Mouse (Mus musculus) skeletal muscle tissue, adult 2 months (tissue): ENCODE results near the gene Ifi211.
"Not testable (repeated sequence)": the region's sequence is repeated elsewhere in the genome, so short reads cannot be mapped to it uniquely, and the experiment has no call there.

ENCODE experiments used
- DNase-seq: peaks from one replicate; pipeline ENCODE4 v3.0.0-alpha.2; 2012; ENCODE audit warnings: low read depth, low spot score

Gene Ifi211

DNA sequence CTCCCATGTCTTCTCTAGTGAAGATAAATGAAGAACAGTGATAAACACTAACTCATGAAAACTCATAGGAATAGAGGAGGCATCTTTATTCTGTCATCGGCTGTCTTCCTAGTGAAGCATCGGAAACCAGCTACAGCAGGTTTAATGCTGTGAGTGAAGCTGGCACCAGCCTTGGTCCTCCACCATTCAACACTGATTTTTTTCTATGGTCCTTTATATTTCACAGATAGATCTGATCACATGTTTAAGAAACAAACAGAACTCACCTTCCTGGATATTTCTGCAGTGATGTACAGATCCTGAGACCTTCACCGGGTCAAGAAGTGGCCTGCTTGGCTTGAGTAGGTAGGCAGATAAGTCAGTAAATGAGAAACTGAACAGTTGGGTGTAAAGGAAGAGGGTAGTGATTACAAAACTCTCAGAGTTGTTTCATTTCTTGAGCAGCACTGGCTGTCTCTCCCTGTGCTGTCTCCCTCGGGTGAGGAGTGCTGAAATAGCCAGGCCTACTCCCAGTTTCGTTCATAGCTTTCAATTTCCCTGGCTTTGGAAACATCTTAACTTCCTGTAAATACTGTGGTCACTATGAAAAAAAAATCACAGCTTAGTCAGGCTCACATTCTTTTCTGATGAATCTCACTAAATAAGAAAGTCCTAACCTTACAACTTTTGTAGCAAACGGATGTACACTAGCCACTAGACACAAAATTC is at the start of gene Ifi211:
Ifi211 (minus strand) TSS at position 499 of the 708 bp plus-strand sequence.
- peak; percentile 70 for DNase-seq

DNA sequence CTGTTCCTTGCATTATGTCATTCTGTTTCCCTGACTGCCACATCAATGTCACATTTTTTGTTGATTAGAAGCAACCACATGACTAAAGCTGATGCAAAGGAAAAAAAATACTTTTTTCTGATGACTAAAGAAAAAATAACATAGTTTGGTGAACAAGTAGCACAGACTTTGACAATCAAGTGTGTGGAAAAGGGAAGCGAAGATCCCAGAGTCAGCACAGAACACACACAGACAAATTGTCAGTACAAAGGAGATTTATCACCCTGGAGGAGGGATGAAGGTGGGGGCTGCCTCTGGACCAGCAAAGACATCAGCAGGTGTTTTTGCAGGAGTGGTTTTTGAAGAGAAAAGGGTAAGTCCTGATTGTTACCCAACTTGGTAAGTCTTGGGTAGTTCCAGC is 48.6 kb upstream of the Ifi211 start:
- DNase-seq, result not testable (repeated sequence)

DNA sequence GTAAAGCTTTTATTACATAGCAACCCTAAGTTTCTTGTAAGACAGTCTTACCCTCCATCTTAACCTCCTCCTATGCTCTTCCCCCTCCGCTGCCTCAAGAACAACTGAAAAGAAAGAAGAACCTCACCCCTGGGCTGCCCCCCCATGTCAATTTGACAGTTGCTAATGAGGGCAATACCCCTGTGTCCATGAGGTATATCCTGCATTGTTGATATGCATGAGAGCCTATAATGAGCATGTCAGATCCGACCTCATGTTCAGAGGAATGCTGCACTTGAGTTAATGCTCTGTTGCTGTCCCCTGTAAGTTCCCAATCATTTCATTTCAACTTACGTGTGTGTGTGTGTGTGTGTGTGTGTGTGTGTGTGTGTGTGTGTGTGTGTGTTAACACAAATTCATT is 47.2 kb upstream of the Ifi211 start:
- DNase-seq, result not testable (repeated sequence)

DNA sequence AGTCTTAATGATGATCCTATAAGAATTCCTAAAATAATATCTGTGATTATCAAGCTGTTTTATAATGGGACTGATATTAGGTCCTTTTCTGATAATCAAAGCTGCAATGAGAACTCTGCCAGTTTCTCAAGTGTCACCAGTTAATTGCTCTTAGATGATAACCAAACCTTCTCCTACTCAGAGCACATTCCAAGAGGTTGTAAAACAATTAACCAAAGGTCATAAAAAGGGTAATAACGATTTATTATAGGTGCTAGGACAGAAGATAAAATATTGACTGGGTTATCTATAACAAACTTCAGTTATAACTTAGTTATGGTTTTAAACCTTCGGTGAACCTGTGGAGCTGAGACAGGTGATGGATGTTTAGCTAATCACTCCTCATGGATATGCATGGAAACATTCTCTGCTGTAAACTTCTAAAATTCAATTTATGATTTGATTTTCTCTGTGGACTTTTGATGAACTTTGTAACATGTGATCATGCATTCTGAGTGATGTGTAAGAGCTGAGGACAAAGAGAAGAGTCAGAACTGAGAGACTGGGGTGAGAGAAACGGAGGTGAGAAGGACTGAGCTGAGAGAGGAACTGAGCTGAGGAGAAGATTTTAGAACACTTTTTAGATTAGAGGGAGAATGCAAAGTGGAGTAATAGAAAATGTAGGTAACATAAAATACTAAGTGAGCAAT is 43.1 kb upstream of the Ifi211 start:
- DNase-seq, result not testable (repeated sequence)

DNA sequence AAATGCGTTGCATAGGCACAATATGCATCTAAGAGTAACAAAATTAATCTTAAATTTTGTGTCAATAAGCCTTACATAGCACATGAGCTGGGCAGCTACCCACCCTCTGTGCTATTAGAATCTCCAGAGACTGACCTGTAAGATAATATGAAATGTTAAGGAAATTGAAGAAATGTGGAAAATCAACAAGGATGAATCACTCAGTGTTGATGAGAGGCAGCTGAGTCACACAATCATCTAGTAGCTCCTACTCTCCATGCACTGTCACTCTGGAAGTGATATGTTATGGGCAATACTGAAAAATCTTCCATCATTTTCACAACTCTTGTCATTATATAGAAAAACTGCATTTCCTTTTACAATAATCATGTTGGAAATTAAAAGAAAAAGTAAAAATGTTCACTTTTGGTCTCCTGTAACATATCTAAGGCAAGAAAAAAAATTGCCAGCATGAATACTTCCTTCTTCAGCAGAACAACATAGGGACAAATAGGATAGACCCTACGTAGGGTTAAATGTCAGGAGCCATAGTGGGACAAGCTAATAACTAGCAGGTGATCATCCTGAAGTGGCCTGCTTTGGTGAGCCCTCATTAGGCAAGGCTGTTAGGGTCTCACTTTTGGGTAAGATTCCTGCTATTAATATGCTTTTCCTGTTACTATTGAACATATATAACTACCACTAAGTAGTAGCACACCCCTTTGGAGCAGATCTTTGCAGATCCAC is 42.4 kb upstream of the Ifi211 start:
- no peak for DNase-seq

DNA sequence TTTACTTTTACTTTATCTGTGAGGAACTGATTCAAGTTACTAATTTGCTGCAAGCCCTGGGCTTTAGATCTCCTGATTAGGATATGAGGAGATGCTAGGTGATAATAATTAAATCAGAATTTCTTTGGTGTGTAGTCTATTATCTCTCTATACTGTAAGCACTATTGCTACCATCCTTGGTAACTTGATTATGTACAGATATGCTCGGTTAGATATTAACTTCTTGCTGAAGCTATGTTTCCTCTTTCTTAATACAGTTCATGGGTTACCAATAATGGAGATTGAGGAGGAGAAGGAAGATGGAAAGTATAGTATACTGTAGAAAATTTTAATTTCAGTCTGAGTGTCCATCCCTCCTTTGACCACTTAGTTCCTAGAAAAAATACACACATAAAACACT is 40.7 kb upstream of the Ifi211 start:
- no peak for DNase-seq

DNA sequence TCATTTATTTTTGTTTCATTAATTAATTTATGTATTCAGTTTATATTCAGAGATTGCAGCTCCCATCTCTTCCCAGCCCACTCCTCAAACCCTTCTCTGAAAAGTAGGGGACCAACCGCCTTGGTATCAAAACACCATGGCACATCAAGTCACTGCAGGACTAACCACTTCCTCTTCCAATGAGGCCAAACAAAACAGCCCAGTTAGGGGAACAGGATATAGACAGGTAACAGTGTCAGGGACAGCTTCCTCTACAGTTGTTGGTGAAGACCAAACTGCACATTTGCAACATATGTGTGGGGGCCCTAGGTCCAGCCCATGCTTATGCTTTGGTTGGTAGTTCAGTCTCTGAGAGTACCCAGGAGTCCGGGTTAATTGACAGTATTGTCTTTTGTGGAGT is 36.2 kb upstream of the Ifi211 start:
- DNase-seq, result not testable (repeated sequence)

DNA sequence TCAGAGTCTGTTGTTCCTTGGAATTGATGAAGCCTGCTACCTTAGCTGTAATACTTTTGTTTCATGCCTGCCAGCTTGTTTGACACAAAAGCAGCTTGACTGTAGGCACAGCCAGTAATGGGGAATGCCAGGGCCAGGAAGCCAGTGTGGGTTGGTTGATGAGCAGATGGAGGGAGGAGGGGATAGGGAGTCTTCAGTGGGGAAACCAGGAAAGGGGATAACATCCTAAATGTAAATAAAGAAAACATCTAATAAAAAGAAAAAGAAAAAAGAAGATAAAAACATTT is 29.9 kb upstream of the Ifi211 start:
- not testable (repeated sequence) for DNase-seq

DNA sequence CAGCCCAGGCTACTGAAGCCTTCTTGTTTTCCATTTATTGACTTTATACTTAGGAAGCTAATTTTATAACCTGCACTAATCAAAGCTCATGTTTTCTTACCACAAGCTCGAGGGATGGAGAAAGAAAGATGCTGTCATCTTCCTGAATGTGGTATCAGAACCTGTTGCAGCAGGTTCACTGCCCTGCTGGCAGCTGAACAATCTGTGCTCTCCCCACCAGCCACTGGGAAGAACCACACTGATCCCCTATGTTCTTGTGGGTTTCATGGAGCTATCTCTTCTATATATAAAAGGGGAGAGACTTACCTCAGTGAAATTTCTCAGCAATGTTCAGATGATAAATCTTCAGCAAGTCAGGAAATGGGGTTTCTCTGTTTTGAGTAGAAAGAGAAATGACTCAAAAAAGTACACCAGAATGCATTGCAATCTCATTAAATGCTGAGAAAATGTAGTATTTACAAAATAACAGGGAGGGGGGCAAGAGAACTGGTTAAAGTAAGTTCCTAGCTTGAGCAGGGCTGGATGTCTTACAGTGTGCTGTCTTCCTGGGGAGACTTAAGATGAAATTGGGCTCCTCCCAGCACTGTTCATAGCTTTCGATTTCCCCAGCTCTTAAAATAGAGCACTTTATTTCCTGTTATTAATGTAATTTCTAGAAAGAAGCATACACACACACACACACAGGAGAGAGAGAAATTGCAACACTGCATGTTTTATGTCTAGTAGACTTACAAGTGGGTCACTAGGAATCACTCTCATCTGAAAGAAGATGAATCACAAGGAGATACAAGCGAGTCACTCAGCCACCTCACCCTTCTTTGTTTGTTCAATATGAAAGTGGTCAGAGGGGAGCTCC is 29.3 kb upstream of the Ifi211 start, which contains the start of the genes Mndal and Ifi203:
Mndal (minus strand) TSS at position 568 of the 856 bp plus-strand sequence.
Ifi203 (minus strand) TSS at position 749 of the 856 bp plus-strand sequence.
- DNase-seq, result peak; percentile 2

DNA sequence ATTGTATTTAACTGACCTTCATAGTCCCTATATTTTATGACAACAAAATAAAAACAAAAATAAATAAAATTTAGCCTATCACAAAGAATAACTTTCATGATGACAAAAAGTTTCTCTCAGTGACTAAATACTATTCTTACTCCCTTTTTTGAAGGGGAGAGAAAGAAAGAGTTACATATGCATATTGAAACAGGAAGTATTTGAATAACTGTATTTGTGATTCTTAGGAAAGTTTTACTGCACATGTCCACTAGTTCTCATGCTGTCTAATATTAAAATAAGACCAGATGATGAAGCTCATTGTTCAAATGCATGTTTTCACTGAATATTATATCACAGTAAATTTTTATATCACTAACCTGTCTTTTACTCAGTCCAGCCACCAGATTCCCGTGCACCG is 28.7 kb upstream of the Ifi211 start:
- DNase-seq, result not testable (repeated sequence)

DNA sequence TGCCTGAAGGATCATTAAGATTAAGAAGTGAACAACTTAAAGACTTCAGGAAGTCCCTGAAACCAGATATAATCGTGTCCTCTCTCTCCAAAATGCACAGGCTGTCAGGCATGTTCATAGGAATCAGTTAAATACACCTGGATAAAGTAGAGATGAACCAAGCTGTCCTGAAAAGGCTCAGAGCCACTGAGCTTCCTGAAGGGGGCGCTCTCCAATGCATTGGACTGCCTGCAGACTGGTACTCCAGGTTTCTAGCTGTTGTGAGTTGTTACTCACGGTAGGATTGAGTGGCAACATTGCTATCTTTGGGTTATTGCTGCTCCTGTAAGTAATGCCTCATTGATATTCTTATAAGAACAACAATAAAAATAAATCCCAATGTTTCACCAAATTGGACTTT is 6.4 kb upstream of the Ifi211 start:
- not testable (repeated sequence) for DNase-seq

DNA sequence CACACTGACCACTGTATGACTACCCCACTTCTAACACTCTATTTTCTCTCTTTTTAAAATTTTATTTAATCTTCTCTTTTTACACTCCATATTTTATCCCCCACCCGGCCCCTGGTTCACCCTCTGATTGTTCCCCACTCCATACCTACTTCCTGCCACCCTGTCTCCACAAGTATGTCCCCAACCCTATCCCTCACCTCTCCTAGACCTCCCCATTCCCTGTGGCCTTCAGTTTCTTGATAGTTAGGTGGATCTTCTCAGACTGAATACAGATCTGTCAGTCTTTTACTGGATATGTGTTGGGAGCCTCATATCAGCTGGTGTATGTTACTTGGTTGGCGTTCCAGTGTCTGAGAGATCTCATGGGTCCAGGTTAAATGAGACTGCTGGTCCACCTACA is 1.7 kb upstream of the Ifi211 start:
- DNase-seq, result no peak

DNA sequence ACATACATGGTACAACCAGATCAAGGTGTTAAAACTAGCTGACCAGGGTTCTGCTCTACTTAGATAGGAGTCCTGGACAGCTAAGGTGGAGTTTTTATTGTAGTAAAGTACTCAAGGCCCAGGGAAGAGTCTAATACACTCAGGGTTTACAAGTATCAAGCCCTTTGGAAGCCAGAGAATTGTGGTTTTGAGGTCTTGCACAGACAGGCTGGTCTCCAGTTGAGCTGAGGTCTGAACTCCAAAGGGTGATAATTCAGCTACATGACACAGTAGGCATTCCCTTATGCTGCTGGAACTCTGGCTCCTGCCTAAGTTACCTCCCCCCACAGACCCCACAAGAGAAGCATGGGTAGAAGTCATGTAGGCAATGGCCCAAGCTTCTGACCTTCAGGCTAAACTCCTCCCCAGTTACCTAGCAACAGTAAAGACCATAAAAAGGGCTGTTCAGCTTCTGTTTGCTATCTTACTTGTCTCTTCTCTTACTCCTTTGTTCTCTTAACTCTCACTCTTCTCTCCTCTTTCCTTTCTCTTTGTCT is 478 bp upstream of the Ifi211 start:
- DNase-seq, result not testable (repeated sequence)

DNA sequence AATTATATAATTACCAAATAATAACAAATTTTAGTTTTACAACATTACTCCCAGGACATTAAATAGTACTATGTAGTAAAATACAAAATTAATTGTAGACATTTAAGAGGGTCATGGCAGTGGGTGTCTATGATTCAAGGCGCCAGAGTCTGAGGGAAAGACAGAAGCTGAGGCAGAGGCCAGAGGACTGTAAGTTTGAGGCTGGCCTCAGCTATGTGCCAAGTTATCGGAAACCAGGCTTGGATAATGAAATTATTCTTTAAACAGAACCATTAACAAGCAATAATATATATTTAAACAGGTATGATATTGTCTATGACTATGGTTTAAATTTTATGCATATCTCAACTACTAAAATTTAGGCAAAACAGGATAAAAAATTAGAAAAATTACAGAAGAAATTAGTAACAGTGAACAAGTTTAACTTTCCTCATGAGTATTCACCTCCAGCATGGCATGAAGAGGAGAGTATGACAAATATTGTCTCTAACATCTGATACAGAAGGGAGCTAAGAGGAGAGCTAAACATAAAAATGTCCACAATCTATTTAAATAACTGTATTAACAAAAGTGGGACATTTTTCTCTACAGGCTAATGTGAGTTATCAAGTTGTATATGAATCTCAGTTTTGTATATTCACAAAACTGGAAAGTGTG is 910 bp downstream of the Ifi211 start:
- DNase-seq, result no peak

DNA sequence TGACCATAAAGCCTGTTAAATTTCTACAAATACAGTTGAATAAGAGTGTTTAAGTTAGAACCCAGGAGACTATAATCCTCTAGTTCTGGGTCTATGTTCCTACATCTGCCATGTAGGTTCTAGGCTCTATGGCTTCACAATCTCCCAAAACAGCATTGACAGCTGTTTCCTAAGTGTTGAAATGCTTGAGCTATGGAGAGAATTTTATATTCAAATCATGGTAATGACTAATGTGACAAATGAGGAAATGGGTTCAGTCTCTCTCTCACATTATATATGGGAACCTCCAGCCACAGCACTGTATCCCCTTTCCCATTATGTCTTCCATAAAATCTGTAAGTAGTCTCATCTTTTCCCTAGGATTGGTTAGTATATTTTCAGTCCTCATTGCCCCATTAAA is 4.5 kb downstream of the Ifi211 start:
- not testable (repeated sequence) for DNase-seq

DNA sequence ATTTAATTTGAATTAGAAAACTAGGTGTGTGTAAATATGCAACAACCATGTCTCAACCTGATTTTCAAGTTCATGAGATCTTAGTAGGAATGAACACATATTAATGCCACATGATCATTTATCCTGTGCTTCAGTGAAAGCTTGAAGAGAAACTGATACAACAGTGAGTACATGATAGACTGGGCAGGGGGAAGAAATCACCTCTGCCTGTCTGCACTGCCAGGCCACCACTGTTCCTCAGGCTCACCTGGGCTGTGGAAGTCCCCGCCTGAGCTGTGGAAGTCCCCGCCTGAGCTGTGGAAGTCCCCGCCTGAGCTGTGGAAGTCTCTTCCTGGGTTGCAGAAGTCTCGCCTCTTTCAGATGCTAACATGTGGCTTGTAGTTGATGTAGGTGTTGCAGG is 7.0 kb downstream of the Ifi211 start:
- DNase-seq, result not testable (repeated sequence)

DNA sequence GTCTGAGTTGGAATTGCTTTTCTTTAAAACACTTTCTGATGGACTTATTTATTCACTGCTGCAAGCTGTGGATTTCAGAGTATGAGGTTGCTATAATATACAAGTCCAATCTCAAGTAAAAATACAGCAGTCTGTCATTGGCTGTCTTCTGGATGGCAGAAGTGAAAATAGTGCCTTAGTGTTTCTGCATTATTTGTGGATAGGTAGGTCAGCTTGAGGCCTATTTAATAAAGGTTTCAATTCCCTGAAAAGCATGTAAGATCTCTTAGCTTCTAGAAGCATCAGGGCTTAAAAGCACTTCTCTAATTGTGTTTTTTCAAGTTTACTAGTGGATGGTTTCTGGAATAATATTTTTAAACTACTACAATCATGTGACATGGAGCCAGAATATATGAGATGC is 23.1 kb downstream of the Ifi211 start:
- DNase-seq, result not testable (repeated sequence)

DNA sequence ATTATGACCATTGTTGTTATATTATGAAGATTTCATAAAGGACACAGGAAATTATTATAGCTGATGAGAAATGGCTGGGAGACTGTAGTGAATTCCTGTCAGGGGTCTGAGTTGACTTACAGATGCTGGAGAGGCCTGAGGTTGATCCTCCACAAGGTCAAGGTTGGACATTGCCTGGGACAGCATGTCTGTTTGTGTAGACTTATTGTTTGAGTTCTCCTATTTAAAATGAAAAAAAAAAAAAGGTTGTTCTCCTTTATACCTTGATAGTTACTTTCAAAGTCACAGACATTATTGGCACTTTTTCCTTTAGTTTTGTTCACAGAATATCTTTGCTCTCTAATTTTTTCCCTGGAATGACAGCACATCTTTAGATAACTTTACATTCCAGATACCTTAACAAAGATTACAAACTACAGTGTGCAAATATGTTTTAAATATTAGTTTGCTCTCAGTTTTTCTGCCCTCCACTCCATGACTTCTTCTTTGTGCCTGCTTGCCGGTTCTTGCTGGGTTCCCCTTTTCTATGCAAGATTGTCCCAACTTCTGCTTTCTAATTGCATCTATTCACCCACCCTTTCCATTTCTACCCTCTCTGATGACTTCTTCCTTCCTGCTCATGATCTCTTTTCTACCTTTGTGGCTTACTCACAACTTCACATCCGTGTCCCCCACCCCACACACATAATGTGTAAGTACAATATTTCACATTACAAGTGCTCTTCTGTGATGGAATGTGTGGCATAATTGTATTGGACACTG is 25.6 kb downstream of the Ifi211 start:
- not testable (repeated sequence) for DNase-seq

DNA sequence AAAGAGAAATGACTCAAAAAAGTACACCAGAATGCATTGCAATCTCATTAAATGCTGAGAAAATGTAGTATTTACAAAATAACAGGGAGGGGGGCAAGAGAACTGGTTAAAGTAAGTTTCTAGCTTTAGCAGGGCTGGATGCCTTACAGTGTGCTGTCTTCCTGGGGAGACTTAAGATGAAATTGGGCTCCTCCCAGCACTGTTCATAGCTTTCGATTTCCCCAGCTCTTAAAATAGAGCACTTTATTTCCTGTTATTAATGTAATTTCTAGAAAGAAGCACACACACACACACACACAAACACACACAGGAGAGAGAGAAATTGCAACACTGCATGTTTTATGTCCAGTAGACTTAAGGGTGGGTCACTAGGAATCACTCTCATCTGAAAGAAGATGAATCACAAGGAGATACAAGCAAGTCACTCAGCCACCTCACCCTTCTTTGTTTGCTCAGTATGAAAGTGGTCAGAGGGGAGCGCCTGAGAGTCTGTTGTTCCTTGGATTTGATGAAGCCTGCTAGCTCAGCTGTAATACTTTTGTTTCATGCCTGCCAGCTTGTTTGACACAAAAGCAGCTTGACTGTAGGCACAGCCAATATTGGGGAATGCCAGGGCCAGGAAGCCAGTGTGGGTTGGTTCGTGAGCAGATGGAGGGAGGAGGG is 32.7 kb downstream of the Ifi211 start:
- DNase-seq, result peak; percentile 18
